Mouse (Mus musculus) stomach, postnatal 0 days (tissue): ENCODE data around the gene Nwd2.

Source experiments
- CTCF ChIP-seq: IDR thresholded peaks from 2 replicates; pipeline ENCODE4 v1.5.1; 2016; ENCODE audit warnings: antibody characterized with exemption, low read depth, mild to moderate bottlenecking, moderate library complexity
- EP300 ChIP-seq: optimal IDR thresholded peaks from 2 replicates; pipeline ENCODE3; 2016; ENCODE audit warnings: antibody characterized with exemption

- TF ChIP-seq CTCF: no peak
- TF ChIP-seq EP300: no peak
Measured at GRCm38 (mm10) chr5:63818975-63819374, 170.1 kb downstream of the Nwd2 start.
